Mouse (Mus musculus) forebrain, embryonic 11.5 days (tissue): ENCODE measurements around the gene Lnpep. TPM values are rescaled to one million over a fixed set of nuclear protein-coding genes. Genes with fewer than 3 reads are reported as not detected.
"Not testable (repeated sequence)": the region's sequence is repeated elsewhere in the genome, so short reads cannot be mapped to it uniquely, and the experiment has no call there.

Source experiments
- ATAC-seq: fragments of 200-750 bp; cut with Nextera tagmentation; replicated peaks from 2 replicates; pipeline ENCODE4 v1.8.0; 2017; ENCODE audit warnings: moderate TSS enrichment; ENCODE audit not compliant: low FRiP score
- DNase-seq: peaks from one replicate; pipeline ENCODE4 v3.0.0-alpha.2; 2017; ENCODE audit warnings: low spot score
- H3K27ac ChIP-seq: fragments of 300-500 bp; sonication (generic); 2 replicates; pipeline ENCODE4 v1.5.1; 2014; ENCODE audit warnings: low read depth, low read length
- H3K27me3 ChIP-seq: fragments of 300-500 bp; sonication (generic); 2 replicates; pipeline ENCODE4 v1.6.1; 2014; ENCODE audit warnings: mild to moderate bottlenecking, low read length, mixed read lengths; ENCODE audit not compliant: control insufficient read depth, insufficient read depth
- H3K36me3 ChIP-seq: fragments of 300-500 bp; sonication (generic); 2 replicates; pipeline ENCODE4 v1.6.1; 2014; ENCODE audit warnings: mild to moderate bottlenecking, low read length, moderate library complexity, mixed read lengths; ENCODE audit not compliant: control insufficient read depth, insufficient read depth
- H3K4me1 ChIP-seq: fragments of 300-500 bp; sonication (generic); replicated peaks from 2 replicates; pipeline ENCODE4 v1.6.1; 2014; ENCODE audit warnings: low read length, mixed read lengths; ENCODE audit not compliant: control insufficient read depth, insufficient read depth
- H3K4me2 ChIP-seq: fragments of 300-500 bp; sonication (generic); 2 replicates; pipeline ENCODE4 v1.6.1; 2014; ENCODE audit warnings: low read depth, mild to moderate bottlenecking, low read length, moderate library complexity, mixed read lengths; ENCODE audit not compliant: severe bottlenecking
- H3K4me3 ChIP-seq: fragments of 300-500 bp; sonication (generic); 2 replicates; pipeline ENCODE4 v1.5.1; 2014; ENCODE audit warnings: low read depth, low read length
- H3K9ac ChIP-seq: fragments of 300-500 bp; sonication (generic); 2 replicates; pipeline ENCODE4 v1.6.1; 2014; ENCODE audit warnings: low read length
- H3K9me3 ChIP-seq: fragments of 300-500 bp; sonication (generic); 2 replicates; pipeline ENCODE4 v1.6.1; 2016; ENCODE audit warnings: low read length, mixed read lengths; ENCODE audit not compliant: control insufficient read depth
- WGBS: fragments of 180-500 bp; shearing (Covaris S2); extraction: QIAGEN DNeasy Blood & Tissue Kit; methylation state at CpG from one replicate; pipeline ENCODE4 v1.1.7; 2014; 5-methylcytosine and 5-hydroxymethylcytosine counted together
- polyA plus RNA-seq: library from polyadenylated mRNA; unstranded; fragments of >200 nt; fragmentation: Nextera tagmentation; extraction: Ambion mirVana; gene quantifications from 2 replicates; pipeline ENCODE4 v1.2.1, GENCODE M21; 2014

Lnpep gene
- polyA plus RNA-seq, 1 experiment from 2014 or later: 8.5 TPM

GRCm38 (mm10) chr17:17631985-17632384, 7.1 kb upstream of the Lnpep start:
- H3K27ac ChIP-seq: no peak overlapping the region
- DNase-seq (no peak), ATAC-seq (no peak)
- H3K4me3 ChIP-seq: no peak overlapping the region
- no peaks in the 10 kb centered on the region for H3K4me1 ChIP-seq
- H3K9ac ChIP-seq: no peak overlapping the region
- no peaks in the 10 kb centered on the region for H3K27me3 ChIP-seq
- H3K36me3 ChIP-seq: no peaks in the 10 kb centered on the region
- no peak overlapping the region for H3K4me2 ChIP-seq
- no peaks in the 10 kb centered on the region for H3K9me3 ChIP-seq

- H3K9me3 ChIP-seq, H3K9ac ChIP-seq, ATAC-seq, H3K4me3 ChIP-seq, DNase-seq, H3K27me3 ChIP-seq, H3K4me2 ChIP-seq, H3K36me3 ChIP-seq, H3K27ac ChIP-seq, H3K4me1 ChIP-seq: not testable (repeated sequence)
- 85% methylated on average over 7 of the region's 7 CpGs for WGBS
Measured at GRCm38 (mm10) chr17:17628237-17628879, 3.5 kb upstream of the Lnpep start.

- DNase-seq (no peak), ATAC-seq (no peak)
- H3K27me3 ChIP-seq: no peaks in the 10 kb centered on the region
- H3K36me3 ChIP-seq: no peaks in the 10 kb centered on the region
- no peak overlapping the region for H3K27ac ChIP-seq
- WGBS: 88% methylated on average over 2 of the region's 2 CpGs
- no peak overlapping the region for H3K4me2 ChIP-seq
- no peak overlapping the region for H3K4me3 ChIP-seq
- H3K4me1 ChIP-seq: peaks cover 3% of the 10 kb centered on the region; the same call in 1 of the 2 replicates
- no peak overlapping the region for H3K9ac ChIP-seq
- H3K9me3 ChIP-seq: no peaks in the 10 kb centered on the region
Measured at GRCm38 (mm10) chr17:17627558-17627957, 2.7 kb upstream of the Lnpep start.

- Histone ChIP-seq H3K9me3 (no peaks in the 10 kb centered on the region), H3K27me3 (no peaks in the 10 kb centered on the region), H3K9ac (peak overlapping the region; percentile 96), H3K36me3 (no peaks in the 10 kb centered on the region), H3K4me2 (peak overlapping the region; percentile 77), H3K27ac (peak overlapping the region; percentile 100), H3K4me1 (peaks cover 3% of the 10 kb centered on the region; the same call in 1 of the 2 replicates), H3K4me3 (peak overlapping the region; percentile 72)
- 53% methylated on average over 7 of the region's 7 CpGs for WGBS
- no peak for ATAC-seq
- DNase-seq: no peak
Measured at GRCm38 (mm10) chr17:17625887-17626679, 1.2 kb upstream of the Lnpep start.

GRCm38 (mm10) chr17:17624421-17624956, 361 bp downstream of the Lnpep start:
- peak overlapping the region; percentile 72 for H3K4me3 ChIP-seq
- H3K4me2 ChIP-seq: peak overlapping the region; percentile 77
- under 1% methylated on average over 51 of the region's 51 CpGs for WGBS
- H3K9me3 ChIP-seq: no peaks in the 10 kb centered on the region
- DNase-seq (peak; percentile 96), ATAC-seq (peak; percentile 97)
- no peaks in the 10 kb centered on the region for H3K27me3 ChIP-seq
- peaks cover 3% of the 10 kb centered on the region; the same call in 1 of the 2 replicates for H3K4me1 ChIP-seq
- peak overlapping the region; percentile 100 for H3K27ac ChIP-seq
- H3K36me3 ChIP-seq: no peaks in the 10 kb centered on the region
- peak overlapping the region; percentile 96 for H3K9ac ChIP-seq

GRCm38 (mm10) chr17:17623890-17624420, 895 bp downstream of the Lnpep start:
- DNase-seq (no peak), ATAC-seq (no peak; the same call in none of the 2 replicates)
- Histone ChIP-seq H3K4me1 (peaks cover 3% of the 10 kb centered on the region; the same call in 1 of the 2 replicates), H3K27me3 (no peaks in the 10 kb centered on the region), H3K9ac (peak overlapping the region; percentile 96), H3K9me3 (no peaks in the 10 kb centered on the region), H3K27ac (peak overlapping the region; percentile 100), H3K4me3 (peak overlapping the region; percentile 72), H3K4me2 (peak overlapping the region; percentile 77), H3K36me3 (no peaks in the 10 kb centered on the region)
- under 1% methylated on average over 42 of the region's 42 CpGs for WGBS

- no peaks in the 10 kb centered on the region for H3K36me3 ChIP-seq
- H3K9ac ChIP-seq: peak overlapping the region; percentile 96
- peak overlapping the region; percentile 77 for H3K4me2 ChIP-seq
- H3K9me3 ChIP-seq: no peaks in the 10 kb centered on the region
- no peak for DNase-seq
- 4% methylated on average over 7 of the region's 7 CpGs for WGBS
- H3K4me3 ChIP-seq: peak overlapping the region; percentile 72
- H3K27me3 ChIP-seq: no peaks in the 10 kb centered on the region
- H3K4me1 ChIP-seq: peaks cover 3% of the 10 kb centered on the region; the same call in 1 of the 2 replicates
- ATAC-seq: no peak
- peak overlapping the region; percentile 100; the same call in 1 of the 2 replicates for H3K27ac ChIP-seq
Measured at GRCm38 (mm10) chr17:17623221-17623889, 1.5 kb downstream of the Lnpep start.

GRCm38 (mm10) chr17:17622576-17622975, 2.3 kb downstream of the Lnpep start:
- ATAC-seq (no peak), DNase-seq (no peak)
- no peak overlapping the region for H3K27ac ChIP-seq
- no peak overlapping the region for H3K4me2 ChIP-seq
- H3K4me3 ChIP-seq: no peak overlapping the region
- H3K9me3 ChIP-seq: no peaks in the 10 kb centered on the region
- H3K36me3 ChIP-seq: no peaks in the 10 kb centered on the region
- H3K9ac ChIP-seq: no peak overlapping the region
- WGBS: 98% methylated on average over 1 of the region's 1 CpGs
- H3K4me1 ChIP-seq: peaks cover 3% of the 10 kb centered on the region; the same call in 1 of the 2 replicates
- H3K27me3 ChIP-seq: no peaks in the 10 kb centered on the region
